Mouse (Mus musculus) embryonic fibroblast, embryonic 13.5 days (primary cell): ENCODE data around the gene Mcoln1. TPM values are rescaled to one million over a fixed set of nuclear protein-coding genes. Genes with fewer than 3 reads are reported as not detected.
A peak's percentile ranks its signal among the peaks of the same experiment; 100 is the strongest.

Experiments used
- H3K27ac ChIP-seq: 2 replicates; pipeline ENCODE4 v1.5.1; 2012; ENCODE audit warnings: low read length, control low read depth, inconsistent platforms; ENCODE audit not compliant: insufficient read depth
- H3K4me1 ChIP-seq: 2 replicates; pipeline ENCODE4 v1.6.1; 2011; ENCODE audit warnings: low read length; ENCODE audit not compliant: control insufficient read depth, insufficient read depth
- H3K4me3 ChIP-seq: 2 replicates; pipeline ENCODE4 v1.5.1; 2011; ENCODE audit warnings: mild to moderate bottlenecking, control low read depth, low read length; ENCODE audit not compliant: insufficient read depth
- CTCF ChIP-seq: IDR thresholded peaks from 2 replicates; pipeline ENCODE4 v1.5.1; 2011; ENCODE audit warnings: mild to moderate bottlenecking, control low read depth, low read length, moderate library complexity, borderline replicate concordance; ENCODE audit not compliant: insufficient read depth
- POLR2A ChIP-seq: IDR thresholded peaks from 2 replicates; pipeline ENCODE4 v1.6.1; 2011; ENCODE audit warnings: low read depth, mild to moderate bottlenecking, control low read depth, low read length, moderate library complexity
- polyA plus RNA-seq: library from polyadenylated mRNA; stranded (reverse); fragments of >200 nt; gene quantifications from 2 replicates; pipeline ENCODE4 v1.2.4, GENCODE M21; 2011; ENCODE audit warnings: low read depth; ENCODE audit not compliant: missing spikeins, insufficient read length

The Mcoln1 gene
- polyA plus RNA-seq, 1 experiment, result 58.9 TPM

DNA sequence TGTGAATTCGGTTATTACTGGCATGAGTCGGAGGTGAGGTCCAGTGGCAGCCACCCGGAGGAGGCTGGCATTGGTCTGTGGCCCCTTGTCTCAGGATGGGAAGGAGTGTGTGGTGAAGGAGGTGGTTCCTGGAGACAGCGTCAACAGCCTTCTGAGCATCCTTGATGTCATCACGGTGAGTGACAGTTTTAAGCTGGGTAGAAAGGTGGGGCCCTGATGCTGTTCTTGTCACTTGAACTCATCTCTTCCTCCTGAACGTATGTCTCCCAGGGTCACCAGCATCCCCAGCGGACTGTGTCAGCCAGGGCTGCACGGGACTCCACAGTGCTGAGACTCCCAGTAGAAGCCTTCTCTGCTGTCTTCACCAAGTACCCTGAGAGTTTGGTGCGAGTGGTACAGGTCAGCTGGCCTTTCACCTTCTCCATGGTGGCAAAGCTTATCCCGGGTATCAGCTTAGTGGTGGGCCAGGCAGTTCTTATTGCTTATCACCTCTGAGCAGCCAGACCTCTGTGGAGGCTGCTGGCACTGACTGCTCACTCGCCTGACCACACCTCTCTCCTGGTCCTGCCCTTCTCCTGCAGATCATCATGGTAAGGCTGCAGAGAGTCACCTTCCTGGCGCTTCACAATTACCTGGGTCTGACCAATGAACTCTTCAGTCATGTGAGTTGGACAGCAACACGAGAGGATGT is 21.9 kb downstream of the Mcoln1 start:
- TF ChIP-seq POLR2A, result no peak
- no peak for TF ChIP-seq CTCF
- no peak overlapping the region for H3K4me3 ChIP-seq
- H3K4me1 ChIP-seq, result no peaks in the 10 kb centered on the region
- H3K27ac ChIP-seq, result no peak overlapping the region

DNA sequence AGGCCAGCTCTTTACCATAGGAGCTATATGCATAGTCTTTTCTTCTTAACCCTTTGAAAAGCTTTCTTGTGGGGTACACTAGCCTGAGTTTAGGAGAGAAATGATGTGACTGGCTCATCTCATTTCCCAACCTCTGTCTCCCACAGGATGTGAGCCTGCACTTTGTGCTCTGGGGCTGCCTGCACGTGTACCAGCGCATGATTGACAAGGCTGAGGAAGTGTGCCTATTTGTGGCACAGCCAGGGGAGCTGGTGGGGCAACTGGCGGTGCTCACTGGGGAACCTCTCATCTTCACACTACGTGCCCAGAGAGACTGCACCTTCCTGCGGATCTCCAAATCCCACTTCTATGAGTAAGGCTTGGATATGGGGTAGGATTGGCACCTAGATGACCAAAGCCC is 30.6 kb downstream of the Mcoln1 start:
- H3K27ac ChIP-seq, result no peak overlapping the region
- H3K4me1 ChIP-seq, result no peaks in the 10 kb centered on the region
- H3K4me3 ChIP-seq, result no peak overlapping the region
- no peak for TF ChIP-seq POLR2A
- TF ChIP-seq CTCF, result no peak

DNA sequence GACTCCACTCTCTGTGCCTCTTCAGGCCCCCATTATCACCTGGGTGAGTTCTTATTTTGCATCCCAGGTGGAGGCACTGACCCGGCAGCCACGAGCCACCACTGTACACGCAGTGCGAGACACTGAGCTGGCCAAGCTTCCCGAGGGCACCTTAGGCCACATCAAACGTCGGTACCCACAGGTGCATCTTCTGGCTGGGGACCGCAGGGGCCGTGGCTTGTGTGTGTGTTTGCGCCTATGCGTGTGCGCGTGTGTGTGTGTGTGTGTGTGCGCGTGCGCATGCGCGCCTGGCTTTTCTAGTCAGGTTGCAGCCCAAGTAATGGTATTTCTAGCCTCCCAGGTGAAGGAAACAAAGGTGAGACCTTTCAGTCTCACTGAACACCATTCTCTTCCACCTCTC is 31.7 kb downstream of the Mcoln1 start:
- Histone ChIP-seq H3K4me3 (no peak overlapping the region), H3K27ac (no peak overlapping the region), H3K4me1 (no peaks in the 10 kb centered on the region)
- TF ChIP-seq CTCF (no peak), POLR2A (no peak)

DNA sequence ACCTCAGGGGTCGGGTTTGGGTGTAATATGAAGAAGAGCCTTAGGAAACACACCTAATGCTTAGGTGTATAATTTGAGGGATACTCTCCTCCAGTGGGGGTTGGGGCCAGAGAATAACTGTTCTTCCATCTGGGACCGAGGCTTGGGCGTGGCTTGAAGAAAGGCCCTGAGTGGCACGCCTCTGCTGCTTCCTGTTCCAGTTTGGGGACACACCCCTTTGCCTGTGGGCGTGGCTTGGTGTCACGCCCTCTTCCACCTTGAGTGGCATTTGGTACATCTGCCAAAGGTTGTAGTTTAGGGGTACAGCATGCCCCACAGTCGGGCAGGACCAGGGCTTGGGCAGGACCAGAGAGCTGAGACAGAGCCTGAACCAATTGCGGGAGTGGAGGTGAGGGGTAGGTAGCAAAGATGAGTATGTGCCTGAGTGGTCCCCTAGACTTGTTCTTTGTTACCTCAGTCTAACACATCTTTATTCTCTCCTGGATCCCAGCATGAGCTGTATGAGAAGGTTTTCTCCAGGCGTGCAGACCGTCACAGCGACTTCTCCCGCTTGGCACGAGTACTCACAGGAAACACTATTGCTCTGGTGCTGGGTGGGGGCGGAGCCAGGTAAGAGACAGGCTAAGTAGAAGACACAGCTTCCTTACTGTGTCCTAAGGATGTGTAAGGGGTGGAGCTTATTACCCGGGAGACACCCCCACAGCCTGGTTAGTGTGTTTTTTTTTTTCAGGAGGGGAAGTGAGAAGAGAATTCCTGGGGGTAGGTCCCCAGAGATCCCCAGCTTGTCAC is 36.0 kb downstream of the Mcoln1 start:
- Histone ChIP-seq H3K27ac (no peak overlapping the region), H3K4me1 (no peaks in the 10 kb centered on the region), H3K4me3 (no peak overlapping the region)
- TF ChIP-seq CTCF, result no peak
- no peak for TF ChIP-seq POLR2A

DNA sequence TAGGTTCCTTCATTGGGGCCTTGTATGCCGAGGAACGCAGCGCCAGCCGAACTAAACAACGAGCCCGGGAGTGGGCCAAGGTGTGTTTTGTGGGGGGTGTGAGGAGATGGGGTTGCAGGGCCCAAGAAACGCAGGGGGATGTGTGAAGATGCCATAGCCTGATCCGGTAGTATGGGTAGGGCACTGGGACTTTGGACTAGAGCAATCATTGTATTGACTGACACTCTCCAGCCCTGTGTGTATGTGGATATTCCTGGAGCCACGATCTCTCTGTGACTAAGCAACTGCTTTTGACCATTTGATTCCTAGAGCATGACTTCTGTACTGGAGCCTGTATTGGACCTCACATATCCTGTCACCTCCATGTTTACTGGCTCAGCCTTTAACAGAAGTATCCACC is 36.7 kb downstream of the Mcoln1 start:
- Histone ChIP-seq H3K4me1 (no peaks in the 10 kb centered on the region), H3K4me3 (no peak overlapping the region), H3K27ac (no peak overlapping the region)
- TF ChIP-seq POLR2A, result no peak
- no peak for TF ChIP-seq CTCF

DNA sequence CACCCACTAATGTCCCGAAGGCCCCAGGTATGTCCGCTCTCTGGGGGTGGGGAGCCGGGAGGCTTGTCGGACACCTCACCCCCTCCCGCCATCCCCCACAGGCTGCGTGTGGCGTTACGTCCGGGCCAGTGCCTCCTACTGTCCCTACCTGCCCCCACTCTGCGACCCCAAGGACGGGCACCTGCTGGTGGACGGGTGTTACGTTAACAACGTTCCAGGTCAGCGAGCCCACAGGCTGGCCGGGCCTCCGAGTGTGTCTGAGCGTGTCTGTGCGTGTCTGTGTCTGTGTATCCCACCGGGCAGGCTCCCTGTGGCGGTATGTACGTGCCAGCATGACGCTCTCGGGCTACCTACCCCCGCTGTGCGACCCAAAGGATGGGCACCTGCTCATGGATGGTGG is 37.4 kb downstream of the Mcoln1 start:
- H3K4me3 ChIP-seq, result no peak overlapping the region
- H3K4me1 ChIP-seq, result no peaks in the 10 kb centered on the region
- TF ChIP-seq POLR2A (no peak), CTCF (no peak)
- no peak overlapping the region for H3K27ac ChIP-seq

DNA sequence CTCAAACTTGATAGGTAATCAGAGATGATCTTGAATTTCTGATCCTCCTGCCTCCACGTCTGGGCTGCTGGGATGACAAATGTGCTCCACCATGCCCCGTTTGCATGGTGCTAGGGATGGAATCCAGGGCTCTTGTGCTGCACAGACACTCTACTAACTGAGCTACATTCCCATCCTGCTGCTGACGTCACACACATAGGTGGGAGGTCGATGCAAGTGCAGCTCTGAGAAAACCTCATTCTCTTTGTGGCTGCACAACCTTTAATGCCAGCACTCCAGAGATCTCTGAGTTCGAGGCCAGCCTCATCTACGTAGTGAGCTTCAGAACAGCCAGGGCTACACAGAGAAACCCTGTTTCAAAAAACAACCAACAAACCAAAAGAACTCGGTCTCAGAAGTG is 38.9 kb downstream of the Mcoln1 start:
- Histone ChIP-seq H3K27ac (no peak overlapping the region), H3K4me3 (no peak overlapping the region), H3K4me1 (no peaks in the 10 kb centered on the region)
- TF ChIP-seq POLR2A (no peak), CTCF (no peak)

DNA sequence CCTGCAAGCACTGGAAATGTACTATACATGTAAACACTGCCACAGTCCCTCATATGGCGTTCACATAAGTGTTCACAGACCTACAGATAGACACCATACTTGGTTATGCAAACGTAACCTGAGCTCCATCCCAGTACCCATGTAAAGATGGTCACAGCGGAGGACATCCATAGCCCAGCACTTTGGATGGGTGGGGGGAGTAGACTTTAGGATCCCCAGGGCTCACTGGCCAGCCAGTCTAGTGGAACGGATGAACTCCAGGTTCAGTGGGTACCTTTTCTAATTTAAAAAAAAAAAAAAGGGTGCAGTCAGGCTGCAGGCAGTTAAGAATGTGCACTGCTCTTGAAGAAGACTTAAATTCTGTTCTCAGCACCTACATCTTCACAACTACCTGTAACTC is 39.8 kb downstream of the Mcoln1 start:
- no peak for TF ChIP-seq POLR2A
- TF ChIP-seq CTCF, result no peak
- Histone ChIP-seq H3K4me1 (no peaks in the 10 kb centered on the region), H3K4me3 (no peak overlapping the region), H3K27ac (no peak overlapping the region)

DNA sequence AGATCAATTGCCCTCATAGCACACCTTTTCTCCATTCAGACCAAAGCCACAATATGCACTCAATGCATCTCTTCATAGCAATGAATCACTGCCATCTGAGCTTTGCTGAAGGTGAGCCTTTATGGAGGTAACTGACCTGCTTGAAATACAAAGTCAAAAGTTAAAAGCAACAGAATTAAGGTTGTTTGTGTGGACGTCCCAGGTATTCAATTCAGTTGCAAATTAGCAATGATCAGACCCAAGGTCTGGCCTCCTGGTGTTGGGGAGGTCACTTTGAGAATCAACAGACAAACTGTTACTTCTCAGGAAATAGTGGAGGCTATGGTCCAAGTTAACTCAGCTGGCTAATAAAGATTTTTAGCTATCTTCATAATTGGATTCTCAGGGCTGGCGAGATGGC is 46.3 kb downstream of the Mcoln1 start:
- Histone ChIP-seq H3K27ac (no peak overlapping the region), H3K4me1 (no peaks in the 10 kb centered on the region), H3K4me3 (no peak overlapping the region)
- TF ChIP-seq POLR2A, result no peak
- no peak for TF ChIP-seq CTCF

DNA sequence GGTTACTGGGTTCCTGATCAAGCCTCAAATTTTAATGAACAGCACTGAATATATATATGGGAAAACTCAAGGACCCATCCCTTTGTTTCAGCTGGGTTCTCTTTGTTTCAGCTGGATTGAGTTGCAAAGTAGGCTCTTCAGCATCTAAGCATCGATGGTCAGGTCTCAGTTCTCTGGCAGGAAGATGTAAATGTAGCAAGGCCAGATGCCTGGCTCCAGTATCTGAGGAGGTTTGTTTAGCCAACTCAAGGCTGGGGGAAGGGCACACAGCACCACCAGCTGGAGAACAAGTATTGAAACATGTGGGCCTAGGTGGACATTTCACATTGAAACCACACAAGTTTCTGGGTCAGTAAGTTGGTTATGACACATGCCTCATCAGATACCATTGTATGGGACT is 52.0 kb downstream of the Mcoln1 start:
- no peak for TF ChIP-seq CTCF
- TF ChIP-seq POLR2A, result no peak
- Histone ChIP-seq H3K27ac (no peak overlapping the region), H3K4me3 (no peak overlapping the region)

DNA sequence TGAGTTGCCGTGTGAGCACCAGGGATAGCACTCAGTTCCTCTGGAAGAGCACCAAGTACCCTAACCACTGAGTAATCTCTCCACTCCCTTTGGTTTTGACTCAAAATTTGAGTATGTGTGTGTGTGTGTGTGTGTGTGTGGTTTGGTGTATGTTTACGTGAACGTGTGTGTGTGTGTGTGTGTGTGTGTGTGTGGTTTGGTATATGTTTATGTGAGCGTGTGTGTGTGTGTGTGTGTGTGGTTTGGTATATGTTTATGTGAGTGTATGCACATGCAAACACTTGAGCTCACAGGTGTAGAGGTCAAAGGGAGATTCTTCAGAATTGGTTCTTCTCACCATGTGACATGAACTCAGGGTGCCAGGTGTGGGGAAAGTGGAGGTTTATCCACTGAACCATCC is 55.9 kb downstream of the Mcoln1 start:
- no peak overlapping the region for H3K27ac ChIP-seq
- no peaks in the 10 kb centered on the region for H3K4me1 ChIP-seq

More for the DNA sequence above, 52.0 kb downstream of the Mcoln1 start:
- no peaks in the 10 kb centered on the region for H3K4me1 ChIP-seq

More for the DNA sequence above, 55.9 kb downstream of the Mcoln1 start:
- TF ChIP-seq POLR2A, result 0 out of 2 replicates have a peak, but pooled peaks have one; percentile 24
- no peak for TF ChIP-seq CTCF
- no peak overlapping the region for H3K4me3 ChIP-seq

Other genes starting within 250 kb of the Mcoln1 start
- 30.6 and 31.2 TPM in 2 replicates for gene Insr, start 220.8 kb upstream of the Mcoln1 start, polyA plus RNA-seq
- gene A430078G23Rik, start 147.0 kb upstream of the Mcoln1 start, polyA plus RNA-seq, result not detected in 2 replicates
- gene Arhgef18, start 107.5 kb upstream of the Mcoln1 start, polyA plus RNA-seq, result 19.8 and 21.2 TPM in 2 replicates
- gene Pex11g, start 32.8 kb upstream of the Mcoln1 start, polyA plus RNA-seq, result 3.8 and 5.9 TPM in 2 replicates
- gene Tex45, start 29.6 kb upstream of the Mcoln1 start, polyA plus RNA-seq, result not detected in 2 replicates
- 27.2 and 28.5 TPM in 2 replicates for gene Zfp358, start 7.3 kb upstream of the Mcoln1 start, polyA plus RNA-seq
- gene Pnpla6, start 14.9 kb downstream of the Mcoln1 start, polyA plus RNA-seq, result 16.5 and 28.0 TPM in 2 replicates
- gene C330021F23Rik, start 67.5 kb downstream of the Mcoln1 start, polyA plus RNA-seq, result not detected in 2 replicates
- not detected in 2 replicates for gene Camsap3, start 86.8 kb downstream of the Mcoln1 start, polyA plus RNA-seq
- gene Xab2, start 120.9 kb downstream of the Mcoln1 start, polyA plus RNA-seq, result 21.7 and 25.0 TPM in 2 replicates
- 73.1 and 80.7 TPM in 2 replicates for gene Pet100, start 121.1 kb downstream of the Mcoln1 start, polyA plus RNA-seq
- not detected in 2 replicates for gene Pcp2, start 125.1 kb downstream of the Mcoln1 start, polyA plus RNA-seq
- 29.7 and 34.7 TPM in 2 replicates for gene Stxbp2, start 130.5 kb downstream of the Mcoln1 start, polyA plus RNA-seq
- not detected in 2 replicates for gene Retn, start 155.3 kb downstream of the Mcoln1 start, polyA plus RNA-seq
- gene Mcemp1, start 165.3 kb downstream of the Mcoln1 start, polyA plus RNA-seq, result not detected in 2 replicates
- gene Fcor, start 171.9 kb downstream of the Mcoln1 start, polyA plus RNA-seq, result 2.7 and 3.3 TPM in 2 replicates
- 15.7 and 16.6 TPM in 2 replicates for gene Trappc5, start 175.8 kb downstream of the Mcoln1 start, polyA plus RNA-seq
- not detected in 2 replicates for gene Fcer2a, start 193.7 kb downstream of the Mcoln1 start, polyA plus RNA-seq
- gene Clec4g, start 220.2 kb downstream of the Mcoln1 start, polyA plus RNA-seq, result not detected in 2 replicates
- gene Cd209a, start 248.5 kb downstream of the Mcoln1 start, polyA plus RNA-seq, result not detected in 2 replicates